Mouse (Mus musculus) bone marrow macrophage, adult 2 months (primary cell): ENCODE data around the gene Trim15.

Source experiments
- CTCF ChIP-seq: IDR thresholded peaks from 2 replicates; pipeline ENCODE4 v1.5.1; 2012; ENCODE audit warnings: low read depth, mild to moderate bottlenecking, low read length, moderate library complexity
- POLR2A ChIP-seq: IDR thresholded peaks from 2 replicates; pipeline ENCODE4 v1.6.1; 2012; ENCODE audit warnings: mild to moderate bottlenecking, low read depth, low read length, borderline replicate concordance

DNA sequence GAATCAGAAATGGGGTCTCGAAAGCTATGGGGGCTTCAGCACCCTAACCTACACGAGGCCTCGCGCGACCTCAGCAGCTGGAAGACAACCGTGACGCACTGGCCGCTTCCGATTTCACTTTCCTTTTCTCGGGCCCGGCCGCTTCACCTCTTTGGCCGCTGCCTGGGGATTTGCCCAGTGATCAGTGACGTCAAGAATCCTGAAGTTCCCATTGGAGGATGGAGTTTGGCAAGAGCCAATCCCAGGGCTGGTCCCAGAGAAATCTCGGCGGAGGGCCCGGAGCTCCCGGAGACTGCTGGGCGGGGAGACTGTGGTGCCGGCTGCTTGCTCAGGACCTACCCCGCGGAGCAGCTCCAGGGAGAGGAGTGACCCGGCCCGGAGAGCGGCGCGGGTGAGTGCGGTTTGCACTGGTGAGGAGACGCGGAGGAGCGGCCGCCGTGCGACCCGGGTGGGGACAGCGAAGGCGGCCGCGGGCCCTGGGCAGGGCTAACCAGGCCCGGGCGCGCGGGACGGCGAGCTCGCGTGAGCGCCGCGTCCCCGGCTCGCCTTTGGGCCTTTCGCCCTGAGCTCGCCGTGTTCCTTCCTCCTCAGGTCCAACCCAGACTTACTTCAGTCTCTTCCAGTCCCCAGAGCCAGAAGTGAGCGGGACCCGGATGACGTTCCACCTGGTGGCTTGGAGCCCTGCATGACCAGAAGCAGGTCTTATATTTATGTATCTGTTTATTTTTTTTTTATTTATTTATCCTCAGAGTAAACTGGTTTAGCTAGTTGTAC lies 29.9 kb downstream of the Trim15 start, which contains the start of gene Trim26:
- TF ChIP-seq CTCF (no peak), POLR2A (no peak)
